Mouse (Mus musculus) right cerebral cortex, postnatal 36 days (tissue): ENCODE data around the gene Slc9b1.

Source experiments
- DNase-seq, 2 experiments: peaks; one replicate each; pipeline ENCODE4 v3.0.0; 2022; ENCODE audit warnings: low spot score in 2 of 2, mixed read lengths in 1 of 2

Gene Slc9b1

GRCm38 (mm10) chr3:135379868-135380267 lies 32.0 kb downstream of the Slc9b1 start:
- DNase-seq, result no peak

GRCm38 (mm10) chr3:135393186-135393585 lies 45.4 kb downstream of the Slc9b1 start:
- no peak for DNase-seq

- DNase-seq, result no peak
Measured at GRCm38 (mm10) chr3:135395085-135395484, 47.3 kb downstream of the Slc9b1 start.

- DNase-seq, result no peak
Measured at GRCm38 (mm10) chr3:135396081-135396480, 48.3 kb downstream of the Slc9b1 start.

- no peak for DNase-seq
Measured at GRCm38 (mm10) chr3:135397112-135397511, 49.3 kb downstream of the Slc9b1 start.

- DNase-seq, result peak; percentile 69 to 70
Measured at GRCm38 (mm10) chr3:135402201-135402658, 54.4 kb downstream of the Slc9b1 start.

- no peak for DNase-seq
Measured at GRCm38 (mm10) chr3:135403211-135403610, 55.4 kb downstream of the Slc9b1 start.

- DNase-seq, result no peak
Measured at GRCm38 (mm10) chr3:135403856-135404255, 56.0 kb downstream of the Slc9b1 start.

- DNase-seq, result no peak
Measured at GRCm38 (mm10) chr3:135404599-135404998, 56.8 kb downstream of the Slc9b1 start.

- no peak for DNase-seq
Measured at GRCm38 (mm10) chr3:135407351-135407750, 59.5 kb downstream of the Slc9b1 start.

GRCm38 (mm10) chr3:135409219-135409618 lies 61.4 kb downstream of the Slc9b1 start:
- DNase-seq, result no peak

- DNase-seq, result no peak
Measured at GRCm38 (mm10) chr3:135411056-135411455, 63.2 kb downstream of the Slc9b1 start.

GRCm38 (mm10) chr3:135411824-135412223 lies 64.0 kb downstream of the Slc9b1 start:
- no peak for DNase-seq

GRCm38 (mm10) chr3:135417245-135417644 lies 69.4 kb downstream of the Slc9b1 start:
- no peak for DNase-seq

GRCm38 (mm10) chr3:135417799-135418198 lies 70.0 kb downstream of the Slc9b1 start:
- DNase-seq, result no peak

- no peak for DNase-seq
Measured at GRCm38 (mm10) chr3:135420542-135421309, 72.9 kb downstream of the Slc9b1 start.

- DNase-seq, result no peak
Measured at GRCm38 (mm10) chr3:135421310-135421594, 73.4 kb downstream of the Slc9b1 start.

- no peak for DNase-seq
Measured at GRCm38 (mm10) chr3:135422232-135422855, 74.5 kb downstream of the Slc9b1 start.

GRCm38 (mm10) chr3:135422856-135423607 lies 75.2 kb downstream of the Slc9b1 start:
- peak; percentile 75 to 81 for DNase-seq

GRCm38 (mm10) chr3:135423608-135424212 lies 75.9 kb downstream of the Slc9b1 start, which contains the start of gene Cisd2:
Gene Cisd2 (minus strand): TSS chr3:135423925.
- no peak for DNase-seq

GRCm38 (mm10) chr3:135436901-135437616 lies 89.2 kb downstream of the Slc9b1 start:
- no peak for DNase-seq
